Mouse (Mus musculus) hindbrain, embryonic 11.5 days (tissue): ENCODE measurements around the gene Ptpn7. TPM values are rescaled to one million over a fixed set of nuclear protein-coding genes. Genes with fewer than 3 reads are reported as not detected.

Experiments
- ATAC-seq: fragments of 200-750 bp; cut with Nextera tagmentation; 2 replicates; pipeline ENCODE4 v1.8.0; 2017; ENCODE audit warnings: mild to moderate bottlenecking, moderate TSS enrichment, moderate library complexity; ENCODE audit not compliant: low FRiP score
- DNase-seq: peaks from one replicate; pipeline ENCODE4 v3.0.0-alpha.2; 2015; ENCODE audit warnings: low spot score
- H3K27ac ChIP-seq: fragments of 300-500 bp; sonication (generic); 2 replicates; pipeline ENCODE4 v1.5.1; 2014; ENCODE audit warnings: mild to moderate bottlenecking, low read depth, low read length
- H3K27me3 ChIP-seq: fragments of 300-500 bp; sonication (generic); 2 replicates; pipeline ENCODE4 v1.6.1; 2014; ENCODE audit warnings: mild to moderate bottlenecking, low read length, moderate library complexity, mixed read lengths; ENCODE audit not compliant: control insufficient read depth, insufficient read depth
- H3K36me3 ChIP-seq: fragments of 300-500 bp; sonication (generic); 2 replicates; pipeline ENCODE4 v1.6.1; 2014; ENCODE audit warnings: mild to moderate bottlenecking, low read length, moderate library complexity, mixed read lengths; ENCODE audit not compliant: control insufficient read depth, insufficient read depth
- H3K4me1 ChIP-seq: fragments of 300-500 bp; sonication (generic); replicated peaks from 2 replicates; pipeline ENCODE4 v1.6.1; 2014; ENCODE audit warnings: low read length, mixed read lengths; ENCODE audit not compliant: control insufficient read depth, insufficient read depth
- H3K4me2 ChIP-seq: fragments of 300-500 bp; sonication (generic); replicated peaks from 2 replicates; pipeline ENCODE4 v1.6.1; 2014; ENCODE audit warnings: mild to moderate bottlenecking, low read depth, low read length
- H3K4me3 ChIP-seq: fragments of 300-500 bp; sonication (generic); 2 replicates; pipeline ENCODE4 v1.5.1; 2014; ENCODE audit warnings: low read depth, low read length
- H3K9ac ChIP-seq: fragments of 300-500 bp; sonication (generic); 2 replicates; pipeline ENCODE4 v1.6.1; 2014; ENCODE audit warnings: low read depth, low read length
- H3K9me3 ChIP-seq: fragments of 300-500 bp; sonication (generic); 2 replicates; pipeline ENCODE4 v1.6.1; 2016; ENCODE audit warnings: low read length; ENCODE audit not compliant: control insufficient read depth
- WGBS: fragments of 180-500 bp; shearing (Covaris S2); extraction: QIAGEN DNeasy Blood & Tissue Kit; methylation state at CpG from one replicate; pipeline ENCODE4 v1.1.7; 2014; 5-methylcytosine and 5-hydroxymethylcytosine counted together
- polyA plus RNA-seq: library from polyadenylated mRNA; unstranded; fragments of >200 nt; fragmentation: Nextera tagmentation; extraction: Ambion mirVana; gene quantifications from 2 replicates; pipeline ENCODE4 v1.2.1, GENCODE M21; 2014

Gene Ptpn7
- polyA plus RNA-seq, 1 experiment from 2014 or later, result 2.1 TPM

- 85% methylated on average over 2 of the region's 2 CpGs for WGBS
- no peak overlapping the region for H3K9ac ChIP-seq
- no peaks in the 10 kb centered on the region for H3K9me3 ChIP-seq
- ATAC-seq, result no peak
- peaks cover 7% of the 10 kb centered on the region for H3K4me1 ChIP-seq
- H3K4me3 ChIP-seq, result no peak overlapping the region
- no peak overlapping the region for H3K27ac ChIP-seq
- H3K4me2 ChIP-seq, result no peak overlapping the region
- H3K27me3 ChIP-seq, result no peaks in the 10 kb centered on the region; the same call in 1 of the 2 replicates
- no peaks in the 10 kb centered on the region for H3K36me3 ChIP-seq
- DNase-seq, result no peak
Observed at GRCm38 (mm10) chr1:135143940-135144339, 11.4 kb downstream of the Ptpn7 start.

GRCm38 (mm10) chr1:135146077-135146945 lies 13.8 kb downstream of the Ptpn7 start, which contains the start of gene Arl8a:
Arl8a (plus strand) TSS chr1:135146824.
- Histone ChIP-seq H3K36me3 (no peaks in the 10 kb centered on the region), H3K27ac (peak within 1 kb of the TSS; percentile 90), H3K4me3 (peak within 1 kb of the TSS; percentile 97), H3K9me3 (no peaks in the 10 kb centered on the region), H3K4me1 (peaks cover 7% of the 10 kb centered on the region), H3K9ac (peak within 1 kb of the TSS; percentile 96), H3K27me3 (no peaks in the 10 kb centered on the region; the same call in 1 of the 2 replicates), H3K4me2 (peak within 1 kb of the TSS; percentile 84)
- DNase-seq (peak; percentile 91), ATAC-seq (peak; percentile 87)
- under 1% methylated on average over 64 of the region's 78 CpGs for WGBS

DNA sequence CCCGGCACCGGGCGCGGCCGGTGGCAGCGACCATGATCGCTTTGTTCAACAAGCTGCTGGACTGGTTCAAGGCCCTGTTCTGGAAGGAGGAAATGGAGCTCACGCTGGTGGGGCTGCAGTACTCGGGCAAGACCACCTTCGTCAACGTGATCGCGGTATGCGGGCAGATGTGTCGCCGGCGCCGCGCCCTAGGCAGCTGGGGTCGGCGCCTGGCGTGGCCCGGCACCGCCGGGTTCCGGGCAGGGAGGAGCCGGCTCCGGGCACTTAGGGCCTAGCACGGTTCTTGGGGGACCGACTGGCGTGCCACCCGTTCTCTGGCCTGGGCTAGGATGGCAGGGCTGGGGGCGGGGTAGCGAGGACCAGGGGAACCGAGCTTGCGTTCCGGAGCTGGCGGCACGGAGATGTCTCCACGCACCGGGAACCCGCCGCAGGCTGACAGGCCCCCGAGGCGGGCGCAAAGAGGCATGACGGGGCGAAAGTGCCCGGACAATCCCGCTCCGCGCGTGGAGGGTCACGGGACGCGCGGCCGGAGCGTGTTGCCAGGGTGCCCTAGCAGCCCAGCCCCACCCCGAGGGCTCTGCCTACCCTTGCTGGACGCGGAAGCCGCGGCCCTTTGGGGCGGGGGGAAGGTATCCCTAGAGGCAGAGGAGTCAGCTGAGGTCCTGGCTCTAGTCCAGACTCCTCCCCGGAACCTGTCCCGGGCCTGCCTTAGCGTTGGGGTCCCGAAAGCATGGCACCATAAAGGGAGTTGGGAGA lies 14.6 kb downstream of the Ptpn7 start:
- peak overlapping the region; percentile 97 for H3K4me3 ChIP-seq
- DNase-seq, result peak; percentile 67
- H3K27ac ChIP-seq, result peak overlapping the region; percentile 90
- peaks cover 7% of the 10 kb centered on the region for H3K4me1 ChIP-seq
- H3K36me3 ChIP-seq, result no peaks in the 10 kb centered on the region
- no peaks in the 10 kb centered on the region for H3K9me3 ChIP-seq
- peak overlapping the region; percentile 96 for H3K9ac ChIP-seq
- peak; percentile 75 for ATAC-seq
- under 1% methylated on average over 69 of the region's 69 CpGs for WGBS
- peak overlapping the region; percentile 84 for H3K4me2 ChIP-seq
- no peaks in the 10 kb centered on the region; the same call in 1 of the 2 replicates for H3K27me3 ChIP-seq

GRCm38 (mm10) chr1:135147702-135148058 lies 15.2 kb downstream of the Ptpn7 start:
- Histone ChIP-seq H3K9ac (peak overlapping the region; percentile 96), H3K4me2 (peak overlapping the region; percentile 84), H3K9me3 (no peaks in the 10 kb centered on the region), H3K4me1 (peaks cover 7% of the 10 kb centered on the region), H3K36me3 (no peaks in the 10 kb centered on the region), H3K27ac (peak overlapping the region; percentile 90; the same call in 1 of the 2 replicates), H3K4me3 (peak overlapping the region; percentile 97), H3K27me3 (no peaks in the 10 kb centered on the region; the same call in 1 of the 2 replicates)
- 1% methylated on average over 7 of the region's 7 CpGs for WGBS
- DNase-seq (no peak), ATAC-seq (peak; percentile 4)

DNA sequence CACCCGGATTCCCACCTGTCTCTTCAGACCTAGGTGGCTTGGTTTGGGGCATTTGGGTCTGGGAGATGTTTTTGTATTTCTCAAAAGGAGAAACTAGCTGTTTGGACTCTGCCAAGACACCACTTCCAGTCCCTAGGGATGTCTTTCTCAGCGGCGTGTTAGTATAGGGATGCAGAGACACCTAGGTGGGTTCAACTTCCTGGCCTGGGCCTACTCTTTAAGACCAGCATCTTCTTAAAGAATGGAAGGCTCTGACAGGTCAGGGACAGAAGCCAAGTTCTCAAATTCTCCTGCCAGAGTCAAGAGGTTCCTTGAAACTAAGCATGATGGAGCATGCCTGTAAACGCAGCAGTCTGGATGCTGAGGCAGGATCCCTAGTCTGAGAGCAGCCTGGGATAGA lies 16.0 kb downstream of the Ptpn7 start:
- H3K27ac ChIP-seq, result no peak overlapping the region
- H3K4me2 ChIP-seq, result peak overlapping the region; percentile 84
- ATAC-seq (no peak), DNase-seq (no peak)
- H3K36me3 ChIP-seq, result no peaks in the 10 kb centered on the region
- no peak overlapping the region; the same call in 1 of the 2 replicates for H3K9ac ChIP-seq
- H3K4me3 ChIP-seq, result peak overlapping the region; percentile 97
- no peaks in the 10 kb centered on the region for H3K9me3 ChIP-seq
- peaks cover 7% of the 10 kb centered on the region for H3K4me1 ChIP-seq
- no peaks in the 10 kb centered on the region; the same call in 1 of the 2 replicates for H3K27me3 ChIP-seq
- 77% methylated on average over 4 of the region's 4 CpGs for WGBS

DNA sequence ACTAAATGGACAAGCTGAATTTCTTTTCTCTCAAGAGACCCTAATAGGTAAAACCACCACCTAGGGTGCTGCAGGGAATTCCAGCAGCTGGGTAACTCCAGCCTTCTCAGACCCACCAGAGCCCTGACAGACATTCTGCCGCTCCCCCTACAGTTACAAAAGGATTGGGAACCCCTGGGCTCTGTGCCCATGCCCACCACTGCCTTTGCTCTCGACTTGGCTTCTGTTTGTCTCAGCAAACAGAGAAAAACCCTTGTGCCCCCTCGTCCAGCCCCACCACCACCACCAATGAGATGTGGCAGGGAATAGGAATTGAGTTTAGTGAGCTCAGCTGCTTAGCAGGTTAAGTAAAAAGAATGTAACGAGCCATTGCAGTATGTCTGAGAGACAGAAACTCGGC lies 16.5 kb downstream of the Ptpn7 start:
- Histone ChIP-seq H3K9me3 (no peaks in the 10 kb centered on the region), H3K36me3 (no peaks in the 10 kb centered on the region), H3K4me3 (no peak overlapping the region), H3K4me2 (peak overlapping the region; percentile 84; the same call in 1 of the 2 replicates), H3K27me3 (no peaks in the 10 kb centered on the region; the same call in 1 of the 2 replicates), H3K4me1 (peaks cover 7% of the 10 kb centered on the region), H3K9ac (no peak overlapping the region), H3K27ac (no peak overlapping the region)
- WGBS, result 71% methylated on average over 5 of the region's 5 CpGs
- no peak for ATAC-seq
- DNase-seq, result no peak

GRCm38 (mm10) chr1:135154011-135154410 lies 21.5 kb downstream of the Ptpn7 start:
- Histone ChIP-seq H3K9ac (peak overlapping the region; percentile 58), H3K4me3 (peak overlapping the region; percentile 8; the same call in 1 of the 2 replicates), H3K36me3 (no peaks in the 10 kb centered on the region), H3K27ac (peak overlapping the region; percentile 78), H3K4me2 (peak overlapping the region; percentile 34), H3K9me3 (no peaks in the 10 kb centered on the region), H3K27me3 (no peaks in the 10 kb centered on the region), H3K4me1 (0 out of 2 replicates have a peak, but pooled peaks cover under 1% of the 10 kb centered on the region)
- DNase-seq, result no peak
- 17% methylated on average over 13 of the region's 13 CpGs for WGBS
- ATAC-seq, result peak; percentile 36; the same call in 1 of the 2 replicates

- peak overlapping the region; percentile 8; the same call in 1 of the 2 replicates for H3K4me3 ChIP-seq
- ATAC-seq, result peak; percentile 61
- H3K27me3 ChIP-seq, result no peaks in the 10 kb centered on the region
- H3K9ac ChIP-seq, result peak overlapping the region; percentile 58
- DNase-seq, result peak; percentile 92
- peak overlapping the region; percentile 34 for H3K4me2 ChIP-seq
- 5% methylated on average over 14 of the region's 14 CpGs for WGBS
- no peaks in the 10 kb centered on the region for H3K9me3 ChIP-seq
- peak overlapping the region; percentile 78 for H3K27ac ChIP-seq
- 0 out of 2 replicates have a peak, but pooled peaks cover 3% of the 10 kb centered on the region for H3K4me1 ChIP-seq
- H3K36me3 ChIP-seq, result no peaks in the 10 kb centered on the region
Observed at GRCm38 (mm10) chr1:135154411-135154959, 22.0 kb downstream of the Ptpn7 start.
